Mouse (Mus musculus) heart, adult 2 months (tissue): Measurements from ENCODE around the gene Dph5.

Experiments
- CTCF ChIP-seq: fragments of 200-600 bp; IDR thresholded peaks from 2 replicates; pipeline ENCODE4 v1.8.1; 2022; ENCODE audit warnings: antibody characterized with exemption, mild to moderate bottlenecking, moderate library complexity
- POLR2A ChIP-seq: fragments of 200-500 bp; IDR thresholded peaks from 2 replicates; pipeline ENCODE4 v1.6.1; 2011; ENCODE audit warnings: mild to moderate bottlenecking, low read depth, low read length, control low read depth; ENCODE audit not compliant: insufficient read depth

DNA sequence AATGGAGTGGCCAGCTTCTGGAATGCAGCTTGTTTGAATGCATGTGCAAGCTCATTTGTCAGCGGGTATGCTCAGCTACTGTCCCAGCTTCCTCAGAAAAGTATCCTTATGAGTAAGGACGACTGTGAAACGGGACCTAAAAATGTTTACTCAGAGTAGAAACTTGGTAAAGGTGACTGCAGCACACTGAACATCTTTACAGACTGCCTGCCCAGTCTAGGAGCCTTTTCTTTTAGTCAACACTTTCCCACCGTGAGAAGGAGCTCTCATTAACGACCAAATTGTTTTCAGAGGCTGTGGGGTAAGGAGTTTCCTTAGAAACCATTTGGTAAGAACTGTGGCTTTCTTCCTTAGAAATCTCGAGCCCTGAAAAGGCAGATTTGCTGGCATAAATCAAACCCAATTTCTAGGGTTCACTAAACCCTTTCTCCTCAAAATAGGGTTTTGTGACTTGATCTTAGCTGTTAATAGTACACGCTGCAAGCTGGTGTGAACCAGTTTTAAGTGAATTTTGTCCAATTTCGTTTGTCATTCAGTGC, 31.1 kb upstream of the Dph5 start:
- TF ChIP-seq CTCF (no peak), POLR2A (no peak)
